Mouse (Mus musculus): ENCODE data around the gene Nif3l1. TPM values are rescaled to one million over a fixed set of nuclear protein-coding genes. Genes with fewer than 3 reads are reported as not detected.

Nif3l1 gene
- total RNA-seq (2022): 10 to 100 TPM; 15.6 to 19.3 (median 18.0) TPM

DNA sequence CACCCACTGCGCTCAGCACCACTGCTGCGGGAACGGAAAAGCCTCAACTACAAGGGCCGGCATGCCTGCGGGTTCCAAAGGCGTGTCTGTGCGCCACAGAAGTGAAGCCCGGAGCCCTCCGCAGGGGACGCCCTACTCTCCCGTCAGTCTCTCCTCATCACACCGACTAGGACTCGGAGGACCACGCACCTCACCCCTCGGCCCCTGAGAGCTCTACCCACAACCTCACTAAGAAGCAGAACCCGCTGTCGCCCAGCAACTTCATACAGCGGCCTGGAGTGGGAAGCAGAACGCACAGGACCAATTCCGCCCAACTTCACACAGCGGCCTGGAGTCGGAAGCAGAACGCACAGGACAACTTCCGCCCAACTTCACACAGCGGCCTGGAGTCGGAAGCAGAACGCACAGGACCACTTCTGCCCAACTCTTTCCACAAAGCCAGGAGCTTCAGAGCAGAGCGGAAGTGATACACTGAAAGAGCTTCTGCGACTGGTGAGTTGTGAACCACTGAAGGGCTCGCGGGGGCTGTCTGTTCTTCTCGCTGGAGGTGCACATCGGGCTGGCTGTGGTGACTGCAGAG, at the start of gene Nif3l1, which contains the start of gene Ppil3:
Nif3l1 (plus strand) TSS at position 9 of the 580 bp plus-strand sequence.
Ppil3 (minus strand) TSS at position 344 of the 580 bp plus-strand sequence.
- DNase-seq (ENCODE audit: low spot score in 2 of 2): peak; percentile 84 to 91

DNA sequence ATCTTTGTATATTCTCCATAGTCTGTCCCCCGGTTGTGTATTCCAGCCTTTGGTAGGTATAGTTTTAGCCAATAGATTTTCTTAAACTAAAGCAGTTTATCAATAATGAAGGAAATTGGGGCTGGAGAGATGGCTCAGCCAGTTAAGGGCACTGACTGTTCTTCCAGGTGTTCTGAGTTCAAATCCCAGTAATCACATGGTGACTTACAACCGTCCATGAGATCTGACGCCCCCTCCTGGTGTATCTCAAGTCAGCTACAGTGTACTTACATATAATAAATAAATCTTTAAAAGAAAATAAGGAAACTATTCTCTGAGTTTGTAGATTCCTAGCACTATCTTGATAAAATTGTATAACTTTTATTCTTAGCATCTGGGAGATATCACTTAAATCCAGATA, 49.6 kb upstream of the Nif3l1 start:
- DNase-seq (ENCODE audit: low spot score in 2 of 2): no peak

GRCm38 (mm10) chr1:58396179-58396578, 48.8 kb upstream of the Nif3l1 start:
- DNase-seq (ENCODE audit: low spot score in 2 of 2): no peak

DNA sequence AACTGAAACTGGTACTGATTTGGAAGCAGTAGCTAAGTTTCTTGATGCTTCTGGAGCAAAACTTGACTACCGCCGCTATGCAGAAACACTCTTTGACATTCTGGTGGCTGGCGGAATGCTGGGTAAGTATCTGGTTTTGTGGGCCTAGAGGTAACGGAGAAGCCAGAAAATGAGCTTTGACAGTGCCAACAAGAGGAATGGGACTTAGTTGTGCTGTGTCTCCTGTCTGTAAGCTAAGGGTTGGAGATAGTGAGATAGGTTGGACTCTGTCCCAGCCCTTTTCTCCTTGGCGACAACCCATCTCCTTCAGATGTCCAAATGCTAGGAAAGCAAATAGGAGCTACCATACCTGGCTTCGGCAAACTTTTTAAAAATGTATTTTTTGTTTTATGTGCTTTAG, 47.2 kb upstream of the Nif3l1 start:
- DNase-seq (ENCODE audit: low spot score in 2 of 2): no peak

DNA sequence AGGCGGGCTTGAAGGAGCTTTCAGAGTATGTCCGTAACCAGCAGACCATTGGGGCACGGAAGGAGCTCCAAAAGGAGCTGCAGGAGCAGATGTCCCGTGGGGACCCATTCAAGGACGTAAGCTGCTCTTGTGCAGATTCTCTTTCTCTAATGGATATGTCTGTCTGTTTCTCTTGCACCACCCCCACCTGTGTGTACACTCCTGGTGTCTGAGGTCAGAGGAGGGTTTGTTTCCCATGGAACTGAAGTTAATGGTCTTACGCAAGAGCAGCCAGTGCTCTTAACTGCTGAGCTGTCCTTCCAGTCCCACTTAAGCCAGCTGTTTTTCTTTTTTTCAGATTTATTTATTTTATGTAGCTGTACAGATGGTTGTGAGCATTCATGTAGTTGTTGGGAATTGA, 43.6 kb upstream of the Nif3l1 start:
- DNase-seq (ENCODE audit: low spot score in 2 of 2): no peak

- DNase-seq (ENCODE audit: low spot score in 2 of 2): no peak
Measured at GRCm38 (mm10) chr1:58403745-58404144, 41.2 kb upstream of the Nif3l1 start.

DNA sequence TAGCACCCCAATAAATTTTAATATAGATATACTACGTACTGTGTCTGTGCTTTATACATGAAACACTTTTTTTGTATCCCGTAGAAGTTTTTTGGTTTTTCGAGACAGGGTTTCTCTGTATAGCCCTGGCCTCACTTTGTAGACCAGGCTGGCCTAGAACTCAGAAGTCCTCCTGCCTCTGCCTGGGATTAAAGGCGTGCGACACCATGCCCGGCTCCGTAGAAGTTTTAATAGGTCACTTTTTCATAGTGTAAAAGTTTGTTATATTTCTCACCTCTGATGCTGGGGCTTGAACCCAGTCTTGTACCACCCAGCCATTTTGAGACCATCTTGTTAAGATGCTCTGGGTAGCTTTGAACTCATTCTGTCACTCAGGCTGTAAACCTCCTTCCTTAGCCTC, 37.6 kb upstream of the Nif3l1 start:
- DNase-seq (ENCODE audit: low spot score in 2 of 2): no peak

- no peak for DNase-seq (ENCODE audit: low spot score in 2 of 2)
Measured at GRCm38 (mm10) chr1:58408141-58408540, 36.8 kb upstream of the Nif3l1 start.

GRCm38 (mm10) chr1:58409553-58410197, 35.3 kb upstream of the Nif3l1 start:
- DNase-seq (ENCODE audit: low spot score in 2 of 2): no peak

DNA sequence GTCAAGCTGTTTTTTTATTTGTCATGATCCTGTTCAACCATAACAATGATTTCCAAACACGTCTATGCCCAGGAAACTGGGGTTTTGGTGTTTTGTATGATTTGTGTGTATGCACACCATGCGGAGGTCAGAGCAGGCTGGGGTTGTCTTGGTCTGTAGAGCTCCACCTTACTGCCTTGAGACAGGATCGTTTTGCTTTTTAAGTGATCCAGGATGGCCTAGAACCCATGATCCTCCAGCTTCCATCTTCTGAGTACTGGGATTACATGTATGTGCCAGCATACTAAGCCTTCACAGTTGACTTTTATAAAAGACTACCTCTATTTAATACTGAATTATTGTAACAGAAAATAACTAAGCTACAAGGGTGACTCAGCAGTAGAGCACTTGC, 34.8 kb upstream of the Nif3l1 start:
- no peak for DNase-seq (ENCODE audit: low spot score in 2 of 2)

- DNase-seq (ENCODE audit: low spot score in 2 of 2): no peak
Measured at GRCm38 (mm10) chr1:58410776-58411175, 34.2 kb upstream of the Nif3l1 start.

GRCm38 (mm10) chr1:58415442-58415841, 29.5 kb upstream of the Nif3l1 start:
- no peak for DNase-seq (ENCODE audit: low spot score in 2 of 2)

DNA sequence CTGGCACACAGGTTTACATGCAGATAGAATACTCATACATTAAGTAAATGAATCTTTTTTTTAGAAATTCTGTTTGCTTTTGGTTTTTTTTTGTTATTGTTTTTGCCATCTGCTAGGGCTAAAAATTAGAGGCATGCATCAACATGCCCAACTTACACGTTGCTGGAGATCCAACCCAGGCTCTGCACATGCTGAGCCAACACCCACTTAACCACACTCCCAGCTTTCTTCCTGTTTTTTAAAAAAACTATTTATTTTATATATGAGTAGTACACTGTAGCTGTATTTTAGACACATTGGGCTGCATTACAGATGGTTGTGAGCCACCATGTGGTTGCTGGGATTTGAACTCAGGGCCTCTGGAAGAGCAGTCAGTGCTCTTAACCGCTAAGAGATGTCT, 28.9 kb upstream of the Nif3l1 start:
- no peak for DNase-seq (ENCODE audit: low spot score in 2 of 2)

DNA sequence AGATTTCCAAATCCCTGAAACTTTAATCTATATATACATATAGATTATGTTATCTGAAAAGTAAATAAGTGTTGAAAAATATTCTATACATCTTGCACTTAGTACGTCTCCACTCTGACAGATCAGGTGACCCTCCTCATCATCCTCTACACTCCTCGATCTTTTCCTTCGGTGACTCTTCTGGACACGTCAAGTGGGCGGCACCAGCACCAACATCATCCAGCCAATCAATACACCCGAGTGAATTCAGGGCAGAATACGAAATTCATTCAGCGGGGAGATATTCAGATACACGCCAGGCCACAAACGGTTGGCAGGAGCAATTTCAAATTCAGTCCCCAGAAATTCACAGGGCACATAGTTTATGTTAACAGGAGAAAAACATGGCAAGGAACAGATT, 24.9 kb upstream of the Nif3l1 start:
- no peak for DNase-seq (ENCODE audit: low spot score in 2 of 2)

DNA sequence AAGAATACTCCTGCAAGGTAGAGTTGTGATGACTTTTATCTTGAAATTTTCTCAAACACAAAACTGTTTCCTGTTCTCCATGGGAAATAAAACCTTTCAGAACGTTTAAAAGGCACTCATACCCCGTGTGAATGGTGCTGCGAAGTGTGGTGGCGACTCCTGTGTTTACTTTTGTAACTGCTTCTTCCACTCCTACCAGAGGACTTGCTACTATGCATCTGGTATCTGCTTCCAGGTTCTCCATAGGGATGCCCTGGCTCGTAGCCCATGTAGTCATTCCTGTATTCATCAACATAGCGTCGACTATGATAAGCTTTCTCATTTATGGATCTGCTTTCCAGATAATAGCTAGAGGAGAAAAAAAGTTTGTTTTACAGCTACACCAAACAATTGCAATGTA, 24.0 kb upstream of the Nif3l1 start:
- no peak for DNase-seq (ENCODE audit: low spot score in 2 of 2)

DNA sequence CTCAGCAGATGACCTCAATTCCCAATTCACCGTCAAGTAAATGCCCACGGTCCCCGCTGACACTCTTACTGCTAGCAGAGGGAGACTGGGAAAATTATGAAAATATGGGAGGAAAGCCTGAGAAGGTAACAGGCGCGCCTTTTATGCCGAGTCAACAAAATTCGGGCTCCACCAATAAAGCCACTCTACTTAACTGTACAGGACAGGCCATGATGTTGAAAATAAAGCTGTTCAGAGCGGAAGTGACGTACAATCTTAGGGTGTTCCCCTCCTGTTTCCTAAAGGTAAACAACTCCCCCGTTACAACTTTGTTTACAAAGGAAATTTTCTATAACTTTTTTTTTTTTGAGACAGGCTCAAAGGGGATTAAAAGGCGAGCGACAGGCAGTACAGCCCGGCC, 22.1 kb upstream of the Nif3l1 start:
- DNase-seq (ENCODE audit: low spot score in 2 of 2): no peak

- peak; percentile 92 to 95 for DNase-seq (ENCODE audit: low spot score in 2 of 2)
Measured at GRCm38 (mm10) chr1:58423371-58424248, 21.3 kb upstream of the Nif3l1 start, which contains the start of gene Clk1. Clk1 (minus strand) TSS chr1:58424066.

GRCm38 (mm10) chr1:58424551-58424950, 20.4 kb upstream of the Nif3l1 start:
- no peak for DNase-seq (ENCODE audit: low spot score in 2 of 2)

DNA sequence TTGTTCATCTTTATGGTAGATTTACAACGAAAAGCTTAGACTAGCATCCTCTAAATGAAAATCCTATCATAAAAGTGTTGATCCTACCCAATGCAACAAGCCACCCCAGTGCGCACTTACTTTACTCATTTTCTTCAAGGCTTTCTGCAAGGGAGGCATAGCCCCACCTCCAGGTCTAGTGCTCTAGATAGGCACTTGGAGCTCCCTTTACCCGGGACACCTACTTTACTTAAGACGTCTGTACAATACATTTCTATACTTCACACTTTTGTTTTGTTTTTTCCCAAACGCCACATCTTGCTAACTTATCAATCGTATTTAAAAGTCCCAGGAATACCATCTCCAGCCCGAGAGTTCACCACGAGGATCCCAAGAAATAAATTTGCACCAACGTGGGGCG, 260 bp upstream of the Nif3l1 start:
- no peak for DNase-seq (ENCODE audit: low spot score in 2 of 2)

DNA sequence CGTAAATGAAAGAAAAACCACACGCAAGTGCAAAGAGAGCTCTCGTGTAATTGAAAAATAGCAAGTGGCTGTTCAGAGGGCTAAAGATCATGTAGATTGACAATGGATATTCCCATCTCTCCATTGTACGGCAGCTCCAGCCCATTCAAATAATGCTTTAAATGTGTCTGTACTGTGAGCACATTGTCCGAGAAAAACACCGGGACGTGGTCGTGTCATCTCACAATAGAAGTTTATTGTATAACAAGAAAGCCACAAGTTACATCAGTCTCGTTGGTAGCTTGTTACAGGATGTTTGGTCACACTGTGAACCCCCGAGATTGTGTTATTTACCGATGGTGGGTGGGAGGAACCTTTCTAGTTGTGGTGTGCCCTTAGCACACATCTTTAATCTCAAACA, 910 bp downstream of the Nif3l1 start:
- no peak for DNase-seq (ENCODE audit: low spot score in 2 of 2)

DNA sequence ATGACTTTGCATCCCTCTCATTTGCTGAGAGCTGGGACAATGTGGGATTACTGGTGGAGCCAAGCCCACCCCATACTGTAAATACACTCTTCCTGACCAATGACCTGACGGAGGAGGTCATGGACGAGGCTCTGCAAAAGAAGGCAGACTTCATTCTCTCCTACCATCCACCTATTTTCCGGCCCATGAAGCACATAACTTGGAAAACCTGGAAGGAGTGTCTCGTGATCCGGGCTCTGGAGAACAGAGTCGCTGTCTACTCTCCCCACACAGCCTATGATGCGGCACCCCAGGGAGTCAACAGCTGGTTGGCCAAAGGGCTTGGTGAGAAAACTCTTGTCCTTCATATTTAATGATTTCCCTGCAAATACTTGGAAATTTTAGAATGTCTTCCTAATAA, 2.8 kb downstream of the Nif3l1 start:
- no peak for DNase-seq (ENCODE audit: low spot score in 2 of 2)

DNA sequence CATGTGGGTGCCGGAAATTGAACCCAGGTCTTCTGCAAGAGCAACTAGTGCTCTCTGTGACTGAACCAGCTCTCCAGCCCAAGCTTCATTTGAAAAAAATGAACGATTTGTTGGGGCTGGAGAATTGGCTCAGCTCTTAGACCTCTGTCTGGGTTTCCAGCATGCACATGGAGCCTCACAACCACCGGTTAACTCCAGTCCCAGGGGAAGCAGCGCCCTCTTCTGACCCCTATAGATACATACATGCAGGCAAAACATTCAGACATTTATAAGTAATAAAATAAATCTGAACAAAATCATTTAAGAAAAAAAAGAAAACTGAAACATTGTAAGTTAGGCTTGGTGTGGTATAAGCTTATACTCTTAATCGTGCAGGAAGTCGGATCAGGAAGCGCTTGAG, 3.4 kb downstream of the Nif3l1 start:
- DNase-seq (ENCODE audit: low spot score in 2 of 2): no peak

All from left cerebral cortex, adult 8-10 months (tissue).